Mouse (Mus musculus) gastrocnemius, postnatal 36 days (tissue): ENCODE measurements around the gene Clta. TPM values are rescaled to one million over a fixed set of nuclear protein-coding genes. Genes with fewer than 3 reads are reported as not detected.

Experiments
- DNase-seq, 2 experiments: peaks; one replicate each; pipeline ENCODE4 v3.0.0; 2022
- intact Hi-C: fragments of 180-260 bp; cut with DNase I; formaldehyde crosslinking; loops from one replicate; pipeline ENCODE4 v1.15.1; 2025
- total RNA-seq, 2 experiments: library from RNA; stranded (reverse); gene quantifications; 2 replicates each; pipeline ENCODE4 v1.2.3; 2021

Gene Clta
- total RNA-seq, 2 experiments from 2014 or later = 46.3 to 49.3 TPM

DNA sequence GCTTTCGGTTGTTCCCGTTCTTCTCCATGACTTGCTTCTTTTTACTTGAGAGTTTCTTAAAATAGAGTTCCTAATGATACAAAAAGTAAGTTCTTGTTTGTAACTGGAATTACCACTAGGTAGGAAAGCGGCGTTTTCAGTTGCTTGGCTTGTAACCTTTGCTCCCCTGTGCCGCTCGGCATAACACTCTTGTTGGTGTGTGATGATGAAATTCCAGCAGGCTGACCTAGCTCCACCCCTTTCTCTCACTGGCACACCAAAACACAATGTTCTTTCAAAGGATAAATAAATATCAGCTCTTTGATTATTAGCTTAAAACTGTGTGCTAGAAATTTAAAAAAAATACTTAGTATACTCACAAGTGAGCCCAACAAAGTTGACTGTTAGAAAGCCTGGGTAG lies 62.6 kb downstream of the Clta start:
- intact Hi-C loops = loop anchor here (2.0 to 10.0 kb wide), 2 partner anchors 54 to 228 kb away; no protein-coding TSS in a partner anchor

DNA sequence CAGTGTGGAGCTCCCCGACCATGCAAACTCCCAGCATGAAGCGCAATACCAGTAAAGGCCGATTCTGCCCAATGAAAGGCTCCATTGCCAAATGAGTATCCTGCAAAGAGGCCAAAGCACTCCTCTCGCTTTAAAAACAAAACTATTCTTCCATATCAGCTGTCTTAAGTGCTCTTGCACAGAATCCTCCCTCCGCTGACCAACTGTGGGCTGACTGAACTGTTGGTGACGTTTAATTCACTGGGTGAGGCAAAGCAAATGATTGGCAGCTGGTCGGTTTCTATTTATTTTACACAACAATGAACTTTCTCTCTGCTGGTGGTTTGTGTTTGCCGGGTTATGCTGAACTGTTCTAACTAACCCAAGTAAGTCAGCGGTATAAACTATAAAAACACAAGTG lies 64.5 kb downstream of the Clta start:
- intact Hi-C loops = loop anchor here (10.0 kb wide), 1 partner anchor 226 kb away; no protein-coding TSS in a partner anchor
- DNase-seq = no peak

More for the DNA sequence above, 62.6 kb downstream of the Clta start:
- DNase-seq = no peak

DNA sequence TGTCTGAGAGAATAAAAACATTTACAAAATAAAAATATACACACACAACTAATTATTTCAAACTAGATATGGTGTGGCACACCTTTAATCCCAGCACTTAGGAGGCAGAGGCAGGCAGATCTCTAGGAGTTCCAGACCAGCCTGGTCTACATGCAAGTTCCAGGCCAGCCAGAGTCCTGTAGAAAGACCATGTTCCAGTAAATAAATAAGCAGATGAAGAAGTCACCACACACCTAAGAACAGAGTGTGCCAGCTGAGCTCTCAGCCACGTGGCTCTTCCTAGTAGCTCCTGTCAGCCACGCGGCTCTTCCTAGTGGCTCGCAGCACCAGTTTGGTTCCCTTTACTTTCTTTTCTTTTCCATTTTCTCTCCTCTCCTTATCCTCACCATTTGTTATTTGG lies 65.2 kb downstream of the Clta start:
- no peak for DNase-seq
- intact Hi-C loops = loop anchor here (10.0 kb wide), 1 partner anchor 225 kb away; no protein-coding TSS in a partner anchor

DNA sequence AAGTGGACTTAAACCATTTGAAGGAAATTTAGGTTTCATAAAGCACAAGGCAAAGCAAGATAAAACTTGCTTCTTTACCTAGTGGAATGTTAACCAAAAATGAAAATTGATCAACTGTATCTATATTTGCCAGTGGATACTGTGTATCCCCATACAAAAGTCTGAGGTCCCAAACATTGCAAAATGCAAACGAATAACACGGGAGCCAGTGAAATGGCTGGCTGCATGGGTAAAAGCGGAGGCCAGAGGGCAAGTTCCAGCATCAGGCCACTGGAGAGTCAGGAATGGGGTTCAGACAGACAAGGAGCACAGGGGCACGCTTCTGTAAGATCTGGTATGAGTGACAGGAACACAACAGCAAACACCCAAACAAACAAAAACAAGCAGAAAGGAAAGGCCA lies 66.4 kb downstream of the Clta start:
- DNase-seq = no peak
- intact Hi-C loops = no loop called here

DNA sequence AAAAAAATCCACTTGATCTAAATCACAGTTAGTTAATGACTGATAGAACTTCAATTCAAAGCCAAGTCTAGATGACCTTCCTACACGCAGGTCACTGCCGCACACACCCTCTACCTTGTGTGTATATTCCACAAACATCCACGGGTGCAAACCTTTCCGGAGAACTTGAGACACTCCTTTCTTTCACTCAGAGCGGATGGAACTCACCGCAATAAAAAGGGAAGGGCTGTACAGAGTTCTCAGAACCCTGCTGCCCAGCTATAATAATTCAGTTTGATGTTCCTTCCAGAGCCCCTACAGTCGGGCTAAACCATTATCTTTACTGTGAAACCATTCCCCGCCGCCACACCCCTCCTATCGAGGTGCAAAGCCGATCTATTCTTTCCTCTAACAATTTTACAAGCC lies 67.5 kb downstream of the Clta start:
- intact Hi-C loops = no loop called here
- no peak for DNase-seq

DNA sequence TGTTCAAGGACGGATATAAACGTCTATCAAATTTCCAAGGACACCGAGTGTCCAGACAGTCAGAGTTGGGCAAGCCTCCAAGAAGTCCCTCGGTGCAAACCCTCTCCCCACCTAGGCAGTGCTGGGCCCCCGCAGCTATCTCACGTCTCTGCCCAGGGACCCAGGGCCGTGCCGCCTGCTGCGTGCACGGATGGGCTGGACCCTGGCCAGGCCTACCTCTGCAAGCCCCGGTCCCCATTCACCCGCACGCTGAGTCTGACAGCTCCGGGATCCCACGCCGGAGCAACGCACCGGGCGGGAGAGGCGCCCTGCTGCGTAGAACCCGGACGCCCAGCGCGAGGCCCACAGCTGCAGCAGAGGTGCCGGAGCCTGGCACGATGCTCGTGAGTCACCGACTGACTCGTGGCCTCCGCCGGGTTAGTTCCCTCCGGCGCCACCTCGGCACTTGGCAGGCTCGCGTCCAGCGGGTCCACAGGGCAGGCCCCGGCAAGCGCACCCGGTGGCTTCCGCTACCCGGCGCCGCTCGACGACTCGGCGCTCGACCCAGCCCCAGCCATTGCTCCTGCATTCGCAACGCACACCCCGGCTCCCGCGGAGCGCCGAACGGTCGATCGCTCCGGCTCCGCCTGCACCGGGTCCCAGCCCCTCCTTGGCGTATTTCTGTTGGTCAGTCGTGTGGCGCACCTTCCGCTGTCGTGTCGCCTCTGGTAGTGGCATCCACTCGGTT lies 68.1 kb downstream of the Clta start:
- peak; percentile 83 to 89 for DNase-seq
- intact Hi-C loops = no loop called here

DNA sequence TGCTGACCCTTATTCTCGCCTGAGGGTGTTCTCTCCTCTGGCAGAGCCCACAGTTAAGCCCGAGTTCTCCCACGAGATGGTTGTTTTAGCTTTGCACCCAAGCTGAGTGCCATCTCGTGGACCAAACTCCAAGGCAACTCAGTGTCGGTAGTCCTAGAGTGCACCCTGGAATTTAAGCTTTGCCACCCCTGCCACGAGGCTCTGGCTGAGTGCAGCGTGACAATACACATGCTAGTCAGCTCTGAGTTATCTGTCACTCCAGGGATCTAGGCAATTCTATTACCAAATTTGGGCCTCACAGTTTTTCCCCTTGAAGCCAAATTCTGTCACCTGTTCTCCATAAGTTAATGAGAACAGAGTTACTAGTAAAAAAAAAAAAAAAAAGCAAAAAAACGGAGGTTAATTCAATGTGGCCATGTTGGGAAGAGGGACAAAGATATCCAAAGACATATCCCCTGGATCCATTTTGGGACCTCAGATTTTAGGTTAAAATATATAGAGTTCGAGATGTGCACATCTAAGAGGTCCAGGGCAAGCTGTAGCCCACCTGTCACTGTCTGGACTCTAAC lies 68.7 kb downstream of the Clta start:
- DNase-seq = no peak
- intact Hi-C loops = no loop called here

DNA sequence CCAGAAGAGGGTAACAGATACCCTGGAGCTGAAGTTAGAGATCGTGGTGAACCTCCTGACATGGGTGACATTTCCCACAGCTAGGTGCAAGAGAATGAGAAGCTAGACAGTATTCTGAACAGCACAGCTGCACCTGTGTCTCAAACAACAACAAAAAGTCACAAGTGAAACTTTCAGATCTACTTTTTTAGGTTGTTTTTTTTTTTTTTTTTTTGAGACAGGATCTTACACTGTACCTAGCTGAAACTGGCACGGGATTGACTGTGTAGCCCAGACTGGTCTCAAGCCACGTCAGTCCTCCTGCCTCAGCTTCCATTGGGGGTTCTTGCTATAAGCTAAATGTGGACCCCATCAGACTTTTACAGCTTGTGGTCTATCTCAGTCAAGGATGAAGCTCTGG lies 69.5 kb downstream of the Clta start:
- intact Hi-C loops = no loop called here
- DNase-seq = no peak

DNA sequence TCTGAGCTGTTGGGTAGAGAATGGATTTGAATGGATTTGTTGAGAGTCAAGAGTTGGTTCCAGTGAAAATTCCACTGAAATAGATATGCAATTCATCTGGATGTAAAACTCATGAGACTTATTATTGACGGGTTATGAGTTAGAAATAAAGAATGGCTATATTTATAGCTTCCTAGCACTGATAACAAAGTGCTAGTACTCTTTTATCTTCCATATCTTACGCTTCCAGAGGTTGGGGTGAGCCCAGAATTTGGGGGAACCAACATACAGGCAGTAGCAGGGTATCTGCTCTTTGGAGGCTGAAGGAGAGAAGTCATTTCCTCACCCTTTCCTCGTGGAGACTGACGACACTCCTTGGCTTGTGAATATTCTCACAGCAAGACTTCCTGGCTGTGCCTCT lies 70.2 kb downstream of the Clta start:
- intact Hi-C loops = no loop called here
- DNase-seq = no peak

DNA sequence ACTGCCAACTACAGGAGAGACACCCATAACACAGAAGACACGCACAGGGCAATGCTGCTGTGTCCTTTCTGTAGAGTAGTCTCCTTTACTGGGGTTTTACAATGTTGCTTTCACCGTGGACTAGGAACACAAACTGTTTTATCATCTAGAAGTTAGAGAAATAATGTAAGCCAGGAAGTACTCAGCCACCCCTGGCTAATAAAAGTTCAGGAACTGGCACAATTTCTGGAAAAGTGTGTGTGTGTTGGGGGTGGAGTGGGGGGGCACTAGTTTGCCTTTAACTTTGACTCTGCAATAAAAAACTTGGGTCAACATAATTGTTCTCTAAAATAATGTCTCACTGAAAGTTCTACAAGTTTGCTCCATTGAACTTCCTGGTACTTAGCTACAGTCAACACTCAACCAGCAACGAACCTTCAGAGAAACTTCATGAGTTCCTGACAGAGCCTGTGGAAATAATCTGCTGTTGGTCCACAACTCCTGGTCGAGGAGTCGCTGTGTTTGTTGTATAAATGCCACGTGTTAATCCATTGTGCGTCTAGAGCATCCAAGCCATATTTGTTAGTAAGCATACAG lies 74.2 kb downstream of the Clta start:
- intact Hi-C loops = no loop called here
- DNase-seq = no peak

Other genes with a start within 250 kb of the Clta start
- not detected for gene Olfr159, start 233.4 kb upstream of the Clta start, total RNA-seq
- gene Olfr156, start 180.6 kb upstream of the Clta start, total RNA-seq = not detected
- not detected for gene Olfr157, start 164.3 kb upstream of the Clta start, total RNA-seq
- not detected for gene Olfr155, start 152.9 kb upstream of the Clta start, total RNA-seq
- 1 to 10 TPM; 2.2 to 2.5 TPM for gene Reck, start 128.9 kb upstream of the Clta start, total RNA-seq
- 1 to 10 TPM; 2.4 to 3.0 TPM for gene Glipr2, start 47.1 kb upstream of the Clta start, total RNA-seq
- gene Ccin, start 21.0 kb upstream of the Clta start, total RNA-seq = not detected
- gene Gne, start 79.7 kb downstream of the Clta start, total RNA-seq = 10 to 100 TPM in 1 of 2 experiments, 1 to 10 TPM in 1; 8.1 to 11.8 TPM
- 10 to 100 TPM; 14.4 to 14.7 TPM for gene Rnf38, start 229.3 kb downstream of the Clta start, total RNA-seq